Mouse (Mus musculus) MEL (cell line): ENCODE data around the gene Abcc3. TPM values are rescaled to one million over a fixed set of nuclear protein-coding genes. Genes with fewer than 3 reads are reported as not detected.
A peak's percentile ranks its signal among the peaks of the same experiment; 100 is the strongest.
"Not testable (repeated sequence)": the region's sequence is repeated elsewhere in the genome, so short reads cannot be mapped to it uniquely, and the experiment has no call there.

ENCODE experiments used
- DNase-seq: peaks from one replicate; pipeline ENCODE4 v3.0.0; 2011; ENCODE audit warnings: low read depth, low spot score
- H3K27ac ChIP-seq: 2 replicates; pipeline ENCODE4 v1.5.1; 2012; ENCODE audit warnings: low read depth, mild to moderate bottlenecking, control low read depth, low read length, moderate library complexity; ENCODE audit not compliant: control insufficient read depth
- H3K27me3 ChIP-seq, 2 experiments: fragments of 150-350 bp in 1 of 2; sonication (generic) in 1 of 2; 2 replicates each; pipeline ENCODE4 v1.6.1; 2012; ENCODE audit warnings: low read length in 2 of 2, mild to moderate bottlenecking in 2 of 2, improper control_type of control experiment in 1 of 2, moderate library complexity in 1 of 2; ENCODE audit not compliant: insufficient read depth in 2 of 2, control insufficient read depth in 1 of 2
- H3K36me3 ChIP-seq, 2 experiments: 2 replicates each; pipeline ENCODE4 v1.6.1; 2012 to 2014; ENCODE audit warnings: low read length in 2 of 2, improper control_type of control experiment in 1 of 2, inconsistent platforms in 1 of 2, mild to moderate bottlenecking in 1 of 2; ENCODE audit not compliant: insufficient read depth in 2 of 2, control insufficient read depth in 1 of 2
- H3K4me1 ChIP-seq, 2 experiments: fragments of 150-350 bp in 1 of 2; sonication (generic) in 1 of 2; 2 replicates each; pipeline ENCODE4 v1.6.1; 2012; ENCODE audit warnings: low read length in 2 of 2, improper control_type of control experiment in 1 of 2, mild to moderate bottlenecking in 1 of 2; ENCODE audit not compliant: insufficient read depth in 2 of 2, control insufficient read depth in 1 of 2
- H3K4me3 ChIP-seq, 2 experiments: fragments of 150-350 bp in 1 of 2; sonication (generic) in 1 of 2; 2 replicates each; pipeline ENCODE4 v1.5.1; 2012; ENCODE audit warnings: low read depth in 2 of 2, low read length in 2 of 2, mild to moderate bottlenecking in 2 of 2, moderate library complexity in 2 of 2, control low read depth in 1 of 2, improper control_type of control experiment in 1 of 2; ENCODE audit not compliant: control insufficient read depth in 1 of 2, insufficient read depth in 1 of 2
- H3K79me2 ChIP-seq: 2 replicates; pipeline ENCODE4 v1.6.1; 2012; ENCODE audit warnings: mild to moderate bottlenecking, low read length, moderate library complexity; ENCODE audit not compliant: control insufficient read depth, poor library complexity, insufficient read depth
- H3K9ac ChIP-seq: 2 replicates; pipeline ENCODE4 v1.6.1; 2012; ENCODE audit warnings: low read depth, mild to moderate bottlenecking, control low read depth, low read length, moderate library complexity; ENCODE audit not compliant: control insufficient read depth, poor library complexity, severe bottlenecking
- H3K9me3 ChIP-seq: fragments of 150-350 bp; sonication (generic); replicated peaks from 2 replicates; pipeline ENCODE4 v1.6.1; 2012; ENCODE audit warnings: mild to moderate bottlenecking, low read length, improper control_type of control experiment, moderate library complexity; ENCODE audit not compliant: insufficient read depth
- CHD1 ChIP-seq: IDR thresholded peaks from 2 replicates; pipeline ENCODE4 v1.6.1; 2012; ENCODE audit warnings: low read depth, mild to moderate bottlenecking, inconsistent platforms, low read length, improper control_type of control experiment
- CTCF ChIP-seq, 3 experiments: IDR thresholded peaks in 2 of 3; conservative IDR thresholded peaks in 1 of 3; 2 replicates each; pipeline ENCODE4 v1.5.1; 2011 to 2012; ENCODE audit warnings: low read length in 3 of 3, low read depth in 2 of 3, mild to moderate bottlenecking in 2 of 3, improper control_type of control experiment in 1 of 3, inconsistent platforms in 1 of 3, mixed read lengths in 1 of 3, moderate library complexity in 1 of 3; ENCODE audit not compliant: control insufficient read depth in 1 of 3, insufficient read depth in 1 of 3, poor library complexity in 1 of 3, severe bottlenecking in 1 of 3
- E2F4 ChIP-seq: IDR thresholded peaks from 2 replicates; pipeline ENCODE4 v1.6.1; 2011; ENCODE audit warnings: low read depth, low read length, improper control_type of control experiment, borderline replicate concordance
- ETS1 ChIP-seq: IDR thresholded peaks from 2 replicates; pipeline ENCODE4 v1.6.1; 2012; ENCODE audit warnings: low read depth, mild to moderate bottlenecking, inconsistent platforms, low read length, improper control_type of control experiment, moderate library complexity
- GABPA ChIP-seq: IDR thresholded peaks from 2 replicates; pipeline ENCODE4 v1.6.1; 2012; ENCODE audit warnings: low read depth, mild to moderate bottlenecking, inconsistent platforms, low read length, improper control_type of control experiment, moderate library complexity
- HCFC1 ChIP-seq: IDR thresholded peaks from 2 replicates; pipeline ENCODE4 v1.6.1; 2012; ENCODE audit warnings: low read depth, mild to moderate bottlenecking, inconsistent platforms, low read length, improper control_type of control experiment, moderate library complexity
- JUND ChIP-seq: IDR thresholded peaks from 2 replicates; pipeline ENCODE4 v1.6.1; 2011; ENCODE audit warnings: low read depth, mild to moderate bottlenecking, improper control_type of control experiment, low read length
- KAT2A ChIP-seq: conservative IDR thresholded peaks from 2 replicates; pipeline ENCODE4 v1.6.1; 2012; ENCODE audit warnings: low read depth, low read length, improper control_type of control experiment, inconsistent platforms
- MAX ChIP-seq: IDR thresholded peaks from 2 replicates; pipeline ENCODE4 v1.6.1; 2011; ENCODE audit warnings: low read length, improper control_type of control experiment
- MAZ ChIP-seq: IDR thresholded peaks from 2 replicates; pipeline ENCODE4 v1.6.1; 2012; ENCODE audit warnings: low read depth, mild to moderate bottlenecking, inconsistent platforms, low read length, improper control_type of control experiment
- MXI1 ChIP-seq: IDR thresholded peaks from 2 replicates; pipeline ENCODE4 v1.6.1; 2011; ENCODE audit warnings: mild to moderate bottlenecking, low read depth, low read length, improper control_type of control experiment
- MYB ChIP-seq: IDR thresholded peaks from 2 replicates; pipeline ENCODE4 v1.6.1; 2011; ENCODE audit warnings: mild to moderate bottlenecking, low read depth, low read length, improper control_type of control experiment
- MYC ChIP-seq: IDR thresholded peaks from 2 replicates; pipeline ENCODE4 v1.6.1; 2011; ENCODE audit warnings: low read depth, mild to moderate bottlenecking, low read length, improper control_type of control experiment, moderate library complexity
- RAD21 ChIP-seq: IDR thresholded peaks from 2 replicates; pipeline ENCODE4 v1.6.1; 2011; ENCODE audit warnings: mild to moderate bottlenecking, low read depth, low read length, improper control_type of control experiment
- TAL1 ChIP-seq: IDR thresholded peaks from 2 replicates; pipeline ENCODE4 v1.6.1; 2012; ENCODE audit warnings: mild to moderate bottlenecking, inconsistent platforms, low read length, moderate library complexity, mixed read lengths
- TBP ChIP-seq: IDR thresholded peaks from 2 replicates; pipeline ENCODE4 v1.8.0; 2011; ENCODE audit warnings: low read depth, low read length, improper control_type of control experiment
- TCF12 ChIP-seq: IDR thresholded peaks from 2 replicates; pipeline ENCODE4 v1.6.1; 2014; ENCODE audit warnings: low read depth, mild to moderate bottlenecking, inconsistent platforms, low read length, improper control_type of control experiment, moderate library complexity
- USF1 ChIP-seq: IDR thresholded peaks from 2 replicates; pipeline ENCODE4 v1.6.1; 2014; ENCODE audit warnings: low read depth, mild to moderate bottlenecking, inconsistent platforms, low read length, improper control_type of control experiment, moderate library complexity
- USF2 ChIP-seq, 2 experiments: IDR thresholded peaks; 2 replicates each; pipeline ENCODE4 v1.6.1; 2011 to 2012; ENCODE audit warnings: improper control_type of control experiment in 2 of 2, low read length in 2 of 2, borderline replicate concordance in 1 of 2, inconsistent platforms in 1 of 2, low read depth in 1 of 2, mild to moderate bottlenecking in 1 of 2; ENCODE audit not compliant: insufficient read depth in 1 of 2
- ZC3H11A ChIP-seq: IDR thresholded peaks from 2 replicates; pipeline ENCODE4 v1.6.1; 2012; ENCODE audit warnings: low read depth, mild to moderate bottlenecking, inconsistent platforms, low read length, improper control_type of control experiment
- ZMIZ1 ChIP-seq: IDR thresholded peaks from 2 replicates; pipeline ENCODE4 v1.6.1; 2012; ENCODE audit warnings: low read depth, mild to moderate bottlenecking, inconsistent platforms, low read length, improper control_type of control experiment, moderate library complexity
- ZNF384 ChIP-seq: IDR thresholded peaks from 2 replicates; pipeline ENCODE4 v1.6.1; 2012; ENCODE audit warnings: low read depth, mild to moderate bottlenecking, inconsistent platforms, low read length, improper control_type of control experiment
- polyA plus RNA-seq, 2 experiments: library from polyadenylated mRNA; stranded (reverse) in 1 of 2; unstranded in 1 of 2; fragments of >175 nt in 1 of 2; fragments of >200 nt in 1 of 2; gene quantifications; 2 replicates each; pipeline versions ENCODE4 v1.2.1 to v1.2.4; 2012; ENCODE audit warnings: low replicate concordance in 2 of 2, low read depth in 1 of 2; ENCODE audit not compliant: insufficient read length in 2 of 2, insufficient read depth in 1 of 2, missing spikeins in 1 of 2
- total RNA-seq: library from RNA; depleted of rRNA; stranded (reverse); fragments of 300-350 nt; gene quantifications from 2 replicates; pipeline ENCODE4 v1.2.3, GENCODE M21; 2012

The Abcc3 gene
- total and polyA plus RNA-seq, 3 experiments: 0.27 to 0.29 TPM; not detected in 1

DNA sequence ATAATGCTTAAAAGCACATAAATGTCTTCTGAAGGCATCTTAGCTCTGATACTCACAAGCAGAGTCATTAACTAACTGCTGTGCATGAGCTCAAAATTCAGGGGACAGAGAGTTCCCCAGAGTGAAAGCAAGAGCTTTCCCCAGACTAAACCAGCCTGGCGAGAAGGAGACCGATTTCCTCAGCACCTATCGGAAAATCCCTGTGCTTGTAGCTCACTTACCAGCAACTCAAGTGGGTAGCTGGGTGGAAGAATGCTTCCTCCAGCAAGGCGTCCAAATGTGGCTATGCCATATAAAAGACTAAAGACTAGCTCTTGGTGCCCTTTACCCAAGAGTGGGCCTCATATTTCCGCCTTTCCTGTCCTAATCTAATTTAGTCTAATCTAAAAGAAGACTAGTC, 9.9 kb upstream of the Abcc3 start:
- no peak for TF ChIP-seq MAX
- no peak for TF ChIP-seq KAT2A
- TF ChIP-seq ZNF384: no peak
- TF ChIP-seq USF1: no peak
- TF ChIP-seq MYB: no peak
- TF ChIP-seq CHD1: no peak
- TF ChIP-seq ETS1: no peak
- TF ChIP-seq RAD21: no peak
- no peak for TF ChIP-seq CTCF (IDR thresholded peaks at IDR 0.05 in 2 of 3, conservative IDR thresholded peaks at IDR 0.05 in 1 of 3; ENCODE audit: control insufficient read depth in 1 of 3, insufficient read depth in 1 of 3, low read depth in 2 of 3, low read length in 3 of 3, poor library complexity in 1 of 3, severe bottlenecking in 1 of 3)
- no peak for TF ChIP-seq MAZ
- no peak for TF ChIP-seq E2F4
- no peak for TF ChIP-seq USF2 (IDR thresholded peaks at IDR 0.05; ENCODE audit: borderline replicate concordance in 1 of 2, insufficient read depth in 1 of 2, low read depth in 1 of 2, low read length in 2 of 2)
- H3K27me3 ChIP-seq: peaks cover 10 to 34% of the 10 kb centered on the region in 2 experiments
- no peaks in the 10 kb centered on the region for H3K36me3 ChIP-seq
- no peaks in the 10 kb centered on the region for H3K9me3 ChIP-seq
- no peaks in the 10 kb centered on the region for H3K79me2 ChIP-seq
- H3K9ac ChIP-seq: no peak overlapping the region
- no peak overlapping the region for H3K4me3 ChIP-seq
- H3K27ac ChIP-seq: no peak overlapping the region
- DNase-seq: no peak
- no peaks in the 10 kb centered on the region for H3K4me1 ChIP-seq

DNA sequence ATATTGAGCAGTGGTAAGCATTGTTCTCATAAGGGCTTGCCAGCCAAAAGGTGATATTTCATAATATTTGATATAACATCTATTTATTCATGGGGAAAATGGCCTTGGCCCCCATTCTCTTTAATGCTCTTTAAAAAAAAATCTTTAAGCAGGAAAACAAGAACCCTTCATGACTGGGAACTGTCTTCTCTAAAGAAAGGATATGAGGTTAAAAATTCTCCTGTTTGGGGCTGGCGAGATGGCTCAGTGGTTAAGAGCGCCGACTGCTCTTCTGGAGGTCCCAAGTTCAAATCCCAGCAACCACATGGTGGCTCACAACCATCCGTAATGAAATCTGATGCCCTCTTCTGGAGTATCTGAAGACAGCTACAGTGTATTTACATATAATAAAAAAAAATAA, 9.2 kb upstream of the Abcc3 start:
- peak; percentile 93 for TF ChIP-seq TBP
- not testable (repeated sequence) for H3K9me3 ChIP-seq, H3K4me1 ChIP-seq, H3K27ac ChIP-seq, H3K4me3 ChIP-seq, H3K79me2 ChIP-seq, H3K9ac ChIP-seq, DNase-seq, H3K36me3 ChIP-seq
- peaks cover 12 to 41% of the 10 kb centered on the region in 2 experiments for H3K27me3 ChIP-seq

DNA sequence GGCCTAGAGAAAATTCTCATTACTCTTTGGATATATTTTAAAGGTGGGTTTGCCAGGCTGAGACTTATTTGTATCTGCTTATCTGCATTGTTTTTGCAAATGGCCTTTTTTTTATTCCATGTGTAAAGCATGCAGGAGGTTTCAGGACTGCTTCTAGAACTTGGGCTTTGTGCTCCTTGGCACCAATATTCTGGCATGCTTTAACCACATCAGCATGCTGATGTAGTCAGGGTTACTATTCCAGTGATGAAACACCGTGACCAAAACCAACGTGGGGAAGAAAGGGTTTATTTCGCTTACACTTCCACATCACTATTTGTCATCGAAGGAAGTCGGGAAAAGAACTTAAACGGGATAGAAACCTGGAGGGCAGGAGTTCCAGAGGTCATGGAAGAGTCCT, 8.2 kb upstream of the Abcc3 start:
- no peak for DNase-seq
- H3K4me1 ChIP-seq: no peaks in the 10 kb centered on the region
- no peak overlapping the region for H3K4me3 ChIP-seq
- no peak overlapping the region for H3K9ac ChIP-seq
- peaks cover 17 to 52% of the 10 kb centered on the region in 2 experiments for H3K27me3 ChIP-seq
- H3K36me3 ChIP-seq: no peaks in the 10 kb centered on the region
- TF ChIP-seq USF2 (IDR thresholded peaks at IDR 0.05; ENCODE audit: borderline replicate concordance in 1 of 2, insufficient read depth in 1 of 2, low read depth in 1 of 2, low read length in 2 of 2): no peak
- no peak for TF ChIP-seq TAL1
- TF ChIP-seq USF1: no peak
- TF ChIP-seq CTCF (IDR thresholded peaks at IDR 0.05 in 2 of 3, conservative IDR thresholded peaks at IDR 0.05 in 1 of 3; ENCODE audit: control insufficient read depth in 1 of 3, insufficient read depth in 1 of 3, low read depth in 2 of 3, low read length in 3 of 3, poor library complexity in 1 of 3, severe bottlenecking in 1 of 3): no peak
- TF ChIP-seq ZC3H11A: no peak
- no peak for TF ChIP-seq ETS1
- TF ChIP-seq GABPA: no peak
- no peak for TF ChIP-seq MAZ
- no peak for TF ChIP-seq HCFC1
- TF ChIP-seq MYC: no peak
- TF ChIP-seq E2F4: no peak
- no peak for TF ChIP-seq JUND
- TF ChIP-seq ZMIZ1: no peak
- no peak for TF ChIP-seq TCF12
- TF ChIP-seq MXI1: no peak
- TF ChIP-seq CHD1: no peak
- no peak overlapping the region for H3K27ac ChIP-seq
- H3K79me2 ChIP-seq: no peaks in the 10 kb centered on the region
- no peaks in the 10 kb centered on the region for H3K9me3 ChIP-seq
